Mouse (Mus musculus) CD4-positive naive resting alpha-beta T cell, adult 76 days (primary cell): ENCODE data around the gene Rnh1. TPM values are rescaled to one million over a fixed set of nuclear protein-coding genes. Genes with fewer than 3 reads are reported as not detected.

Source experiments
- total RNA-seq: library from RNA; stranded (reverse); gene quantifications from one replicate; pipeline ENCODE4 v1.2.4, GENCODE M21; 2023

The Rnh1 gene
- 44.3 TPM for total RNA-seq

DNA sequence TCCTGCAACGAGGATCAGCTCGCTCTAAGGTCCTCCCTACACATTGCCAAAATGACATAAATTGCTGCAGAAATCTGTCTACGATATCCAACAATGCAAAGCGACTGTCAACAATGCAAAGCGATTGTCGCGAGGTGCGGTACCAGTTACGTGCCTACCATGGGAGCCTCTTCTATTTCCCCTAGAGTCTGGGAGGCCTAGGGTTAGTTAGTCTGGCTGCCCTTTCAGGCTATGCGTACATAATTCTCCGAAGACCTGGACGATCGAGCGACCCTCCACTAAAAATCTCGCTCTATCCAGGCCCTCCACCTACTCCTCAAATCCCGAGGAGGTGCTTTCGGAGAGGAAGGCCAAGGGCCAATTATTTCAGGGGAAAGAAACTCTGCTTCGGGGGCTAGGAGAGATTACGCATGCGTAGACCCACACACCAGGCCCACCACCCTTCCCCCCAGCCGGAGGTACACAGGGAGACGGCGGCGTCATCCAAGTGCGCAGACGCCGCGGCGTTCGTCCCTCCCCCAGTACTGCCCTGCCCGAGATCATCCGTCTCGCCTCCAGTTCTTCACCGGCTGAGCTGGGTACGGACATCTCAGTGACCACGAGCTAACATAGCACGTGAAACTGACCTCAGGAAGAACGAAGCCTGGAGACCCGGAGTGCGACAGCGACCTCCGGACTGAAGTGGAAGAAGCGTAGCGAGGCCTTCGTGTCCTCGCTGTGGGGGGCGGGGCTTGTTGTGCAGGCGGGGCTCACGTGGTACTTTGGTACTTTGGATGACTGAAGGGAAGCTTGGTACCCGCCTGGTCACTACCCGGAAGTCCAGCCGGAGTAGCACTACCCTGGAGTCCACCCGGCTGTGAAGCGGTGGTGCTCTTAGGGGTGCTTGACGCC is at the start of gene Rnh1:
Rnh1 (minus strand) TSS at position 742 of the 891 bp plus-strand sequence.

DNA sequence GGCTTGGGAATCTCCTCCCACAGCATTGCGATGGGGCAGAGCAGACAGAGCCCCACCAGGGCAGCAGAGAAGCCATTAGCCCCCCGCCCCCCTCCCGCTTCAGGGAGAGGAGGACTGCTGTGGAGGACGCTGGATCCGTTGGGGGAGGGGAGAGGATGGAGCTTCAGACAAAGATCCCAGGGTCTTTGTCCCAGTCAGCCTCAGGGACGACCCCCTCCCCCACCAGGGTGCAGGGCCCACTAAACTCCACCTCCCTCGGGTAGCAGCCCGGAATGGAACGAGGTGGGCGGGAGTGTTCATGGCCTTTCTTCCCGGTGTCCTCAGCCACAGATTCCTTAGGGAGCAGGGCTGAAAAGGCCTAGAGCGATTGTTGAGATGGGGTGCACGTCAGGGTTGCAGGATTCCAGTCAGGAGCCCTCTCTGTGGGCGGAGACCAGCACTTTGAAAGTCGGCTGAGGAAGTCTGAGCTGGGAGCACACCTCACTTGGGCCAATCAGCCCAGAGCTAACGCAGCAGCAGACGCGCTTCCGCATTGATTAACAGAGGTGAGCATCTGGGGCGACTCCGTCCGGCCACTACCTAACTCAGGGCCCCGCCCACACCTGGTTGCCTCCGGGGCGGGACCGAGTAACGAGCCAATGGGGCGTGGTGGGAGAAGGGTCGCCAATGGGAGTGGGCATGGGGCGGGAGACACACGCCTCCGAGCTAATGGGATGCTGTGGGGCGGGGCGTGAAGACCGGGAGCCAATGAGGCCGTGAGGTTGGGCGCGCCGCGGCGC is 42.6 kb upstream of the Rnh1 start, which contains the start of gene Rassf7:
Rassf7 (plus strand) TSS at position 760 of the 779 bp plus-strand sequence.

DNA sequence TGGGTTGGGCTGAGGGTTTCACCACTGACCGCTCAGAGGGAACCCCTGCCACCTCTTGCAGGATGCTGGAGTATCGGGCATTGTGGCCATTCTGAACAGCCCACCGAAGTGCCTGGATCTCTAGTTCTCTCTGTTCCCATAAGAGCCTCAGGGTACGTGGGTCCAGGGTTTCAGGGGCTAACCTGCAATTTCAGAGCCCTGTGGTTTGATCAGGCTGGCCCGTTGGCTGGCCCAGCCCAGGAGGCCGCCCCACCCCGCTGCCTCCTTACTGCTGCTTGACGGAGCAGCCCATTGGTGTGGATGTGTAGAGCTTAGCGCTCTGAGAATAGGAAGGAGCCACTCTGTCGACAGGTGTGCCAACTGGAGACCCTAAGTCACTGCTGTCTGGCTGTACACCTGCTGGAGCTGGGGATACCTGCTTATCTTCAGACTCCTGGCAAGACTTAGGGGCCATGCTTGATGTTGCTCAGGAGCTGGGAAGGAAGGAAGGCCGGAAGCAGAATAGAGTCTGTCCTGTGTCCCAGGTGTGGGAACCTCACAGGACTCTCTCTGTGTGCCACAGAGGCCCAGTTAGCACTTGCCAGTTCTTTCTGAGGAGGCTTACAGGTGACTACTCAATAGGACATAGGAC is 41.1 kb upstream of the Rnh1 start, which contains the start of gene Lmntd2:
Lmntd2 (minus strand) TSS at position 476 of the 631 bp plus-strand sequence.

DNA sequence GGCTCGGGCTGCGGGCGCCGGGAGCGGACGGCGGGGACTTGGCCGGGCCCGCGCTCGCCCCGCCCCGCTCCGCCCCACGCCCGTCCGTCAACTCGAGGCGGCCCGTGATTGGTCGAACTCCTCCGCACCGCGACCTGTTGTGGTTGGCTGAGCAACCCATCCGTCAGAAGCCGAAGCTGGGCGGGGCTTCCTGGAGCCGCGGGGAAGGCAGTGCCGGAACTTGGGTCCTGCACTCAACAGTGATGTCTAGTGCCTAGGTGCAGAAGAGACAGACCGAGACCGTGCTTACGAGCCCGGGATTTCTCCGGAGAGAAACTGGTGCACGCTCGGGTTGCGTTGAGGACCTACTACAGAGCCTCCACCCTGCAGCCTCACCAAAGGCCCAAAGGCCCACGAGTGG is 21.3 kb upstream of the Rnh1 start, which contains the start of the genes Hras and Lrrc56:
Hras (minus strand) TSS at position 58 of the 400 bp plus-strand sequence.
Lrrc56 (plus strand) TSS at position 210 of the 400 bp plus-strand sequence.

DNA sequence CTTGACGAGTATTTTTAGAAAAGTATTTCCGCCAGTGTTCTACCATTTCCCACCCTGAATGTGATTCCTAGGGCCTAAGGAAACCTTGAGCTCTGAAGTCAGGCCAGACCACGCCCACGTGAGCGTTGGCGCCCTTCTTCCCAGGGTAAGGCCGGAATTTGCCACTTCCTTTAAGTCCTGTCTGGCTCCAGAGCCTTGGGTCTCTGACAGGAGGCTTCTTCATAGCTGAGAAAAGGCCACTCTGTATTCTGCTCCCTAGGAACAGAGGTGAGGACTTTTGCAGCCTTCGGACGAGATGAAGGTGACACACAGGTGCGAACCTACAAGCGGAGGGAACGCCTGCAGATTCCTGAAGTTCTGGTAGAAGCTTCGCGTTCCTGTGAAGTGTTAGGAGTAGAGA is 50.4 kb downstream of the Rnh1 start, which contains the start of gene Ptdss2:
Ptdss2 (plus strand) TSS at position 138 of the 400 bp plus-strand sequence.

DNA sequence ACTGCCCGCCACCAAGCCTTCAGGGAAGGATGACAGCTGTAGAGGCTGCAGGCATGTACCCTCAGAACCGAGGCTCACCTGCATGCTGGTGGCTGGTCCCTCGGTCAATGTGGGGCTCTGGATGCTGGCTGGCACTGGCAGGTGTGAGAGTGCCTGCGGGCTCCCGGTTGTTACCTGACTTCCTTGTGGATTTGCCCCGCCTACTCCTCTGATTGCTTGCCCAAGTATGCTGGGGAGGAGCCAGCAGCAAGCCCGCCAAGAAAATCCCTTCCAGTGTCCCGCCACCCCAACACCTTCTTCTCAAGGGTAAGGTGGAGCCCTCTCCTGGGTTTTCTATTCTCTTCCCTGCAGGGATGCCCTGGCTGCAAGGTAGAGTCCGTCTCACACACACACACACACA is 55.0 kb downstream of the Rnh1 start, which contains the start of gene Ano9:
Ano9 (minus strand) TSS at position 171 of the 400 bp plus-strand sequence.

Other genes starting within 250 kb of the Rnh1 start
- gene Pgghg, start 231.5 kb downstream of the Rnh1 start, total RNA-seq: 12.4 TPM
- gene Ifitm5, start 222.6 kb downstream of the Rnh1 start, total RNA-seq: not detected
- gene Gm45717, start 216.9 kb downstream of the Rnh1 start, total RNA-seq: not detected
- 12.7 TPM for gene Ifitm2, start 216.9 kb downstream of the Rnh1 start, total RNA-seq
- gene Ifitm1, start 205.6 kb downstream of the Rnh1 start, total RNA-seq: not detected
- gene Ifitm3, start 162.1 kb downstream of the Rnh1 start, total RNA-seq: 6.7 TPM
- 1.6 TPM for gene Ifitm6, start 154.9 kb downstream of the Rnh1 start, total RNA-seq
- gene Gm17387, start 143.7 kb downstream of the Rnh1 start, total RNA-seq: not detected
- 1.4 TPM for gene B4galnt4, start 111.8 kb downstream of the Rnh1 start, total RNA-seq
- gene Pkp3, start 94.6 kb downstream of the Rnh1 start, total RNA-seq: 35.3 TPM
- gene Sigirr, start 72.3 kb downstream of the Rnh1 start, total RNA-seq: 56.4 TPM
- gene Ano9, start 55.1 kb downstream of the Rnh1 start, total RNA-seq: not detected
- 6.5 TPM for gene Ptdss2, start 50.5 kb downstream of the Rnh1 start, total RNA-seq
- gene Hras, start 21.1 kb upstream of the Rnh1 start, total RNA-seq: 23.0 TPM
- 2.1 TPM for gene Lrrc56, start 21.3 kb upstream of the Rnh1 start, total RNA-seq
- 2.8 TPM for gene Lmntd2, start 41.2 kb upstream of the Rnh1 start, total RNA-seq
- gene Rassf7, start 43.0 kb upstream of the Rnh1 start, total RNA-seq: 10.6 TPM
- gene Phrf1, start 55.9 kb upstream of the Rnh1 start, total RNA-seq: 154 TPM
- 62.5 TPM for gene Irf7, start 93.6 kb upstream of the Rnh1 start, total RNA-seq
- not detected for gene Cdhr5, start 103.9 kb upstream of the Rnh1 start, total RNA-seq
- not detected for gene Sct, start 106.3 kb upstream of the Rnh1 start, total RNA-seq
- not detected for gene Drd4, start 119.1 kb upstream of the Rnh1 start, total RNA-seq
- gene Deaf1, start 154.8 kb upstream of the Rnh1 start, total RNA-seq: 56.9 TPM
- 22.6 TPM for gene Tmem80, start 154.9 kb upstream of the Rnh1 start, total RNA-seq
- gene Eps8l2, start 166.0 kb upstream of the Rnh1 start, total RNA-seq: not detected
- 88.3 TPM for gene Taldo1, start 219.3 kb upstream of the Rnh1 start, total RNA-seq
- 29.1 TPM for gene Gatd1, start 241.3 kb upstream of the Rnh1 start, total RNA-seq